Mouse (Mus musculus) right cerebral cortex, adult 18-20 months (tissue): ENCODE results near the gene Vamp8.

ENCODE experiments used
- DNase-seq: peaks from one replicate; pipeline ENCODE4 v3.0.0; 2022; ENCODE audit warnings: mixed read lengths

Gene Vamp8

GRCm38 (mm10) chr6:72347166-72347941 lies 43.1 kb downstream of the Vamp8 start, which contains the start of gene 0610030E20Rik:
0610030E20Rik (plus strand) TSS chr6:72347317.
- DNase-seq, result peak; percentile 80

GRCm38 (mm10) chr6:72346261-72346660 lies 44.2 kb downstream of the Vamp8 start:
- DNase-seq, result no peak

DNA sequence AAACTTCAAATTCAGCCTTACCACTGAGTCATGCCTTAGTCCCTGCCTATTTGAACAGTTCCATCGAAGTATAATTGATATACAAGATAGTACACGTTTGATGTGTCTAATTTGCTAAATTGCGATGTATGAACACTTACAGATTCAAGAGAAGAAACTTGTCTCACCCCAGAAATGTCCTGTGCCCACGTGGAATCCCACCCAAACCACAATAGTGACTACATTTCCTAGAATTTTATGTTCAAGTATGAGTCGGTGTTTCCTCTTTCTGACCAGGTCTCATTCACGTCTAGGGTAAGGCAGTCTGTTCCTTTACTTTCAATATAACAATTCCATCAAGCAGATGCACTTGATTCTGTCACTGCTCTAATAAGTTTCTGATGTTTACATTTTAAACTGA lies 44.9 kb downstream of the Vamp8 start:
- no peak for DNase-seq

DNA sequence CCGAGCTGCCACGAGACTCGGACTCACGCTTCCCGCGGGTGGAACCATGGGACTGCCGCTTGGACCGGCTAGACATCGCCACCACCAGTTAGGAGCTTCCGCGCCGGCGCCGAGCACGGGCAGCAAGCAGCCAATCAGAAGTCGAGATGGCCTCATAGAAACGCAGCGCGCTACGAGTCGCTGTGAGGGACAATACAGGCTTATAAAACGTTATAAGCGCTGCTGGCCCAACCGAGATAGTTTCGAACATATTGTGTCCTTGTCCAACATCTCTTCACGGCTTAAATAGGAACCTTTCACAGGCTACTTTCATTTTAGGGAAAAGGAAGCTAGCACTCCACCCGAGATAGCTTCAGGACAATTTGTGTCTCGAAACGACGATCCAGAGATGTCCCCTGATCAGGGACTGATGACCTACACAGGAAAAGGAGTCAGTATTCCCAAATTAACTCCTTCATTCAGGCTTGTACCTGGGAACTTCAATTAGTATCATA lies 45.4 kb downstream of the Vamp8 start, which contains the start of gene Usp39:
Gene Usp39 (minus strand): TSS at position 111 of the 494 bp plus-strand sequence.
- DNase-seq, result peak; percentile 97

GRCm38 (mm10) chr6:72344396-72345073 lies 46.0 kb downstream of the Vamp8 start:
- DNase-seq, result no peak

GRCm38 (mm10) chr6:72340481-72340880 lies 50.0 kb downstream of the Vamp8 start:
- DNase-seq, result no peak
